Mouse (Mus musculus) liver, embryonic 14.5 days (tissue): Measurements from ENCODE around the gene Cacnb2.

Source experiments
- CTCF ChIP-seq: IDR thresholded peaks from 2 replicates; pipeline ENCODE4 v1.5.1; 2016; ENCODE audit warnings: antibody characterized with exemption, low read depth, control low read depth
- EP300 ChIP-seq: IDR thresholded peaks from 2 replicates; pipeline ENCODE4 v1.6.1; 2016; ENCODE audit warnings: antibody characterized with exemption, low read depth

- TF ChIP-seq CTCF (no peak), EP300 (no peak)
Measured at GRCm38 (mm10) chr2:14719119-14719718, 116.3 kb downstream of the Cacnb2 start.
